Mouse (Mus musculus): ENCODE measurements around the gene Rrp15. TPM values are rescaled to one million over a fixed set of nuclear protein-coding genes. Genes with fewer than 3 reads are reported as not detected.
A peak's percentile ranks its signal among the peaks of the same experiment; 100 is the strongest.
"Not testable (repeated sequence)": the region's sequence is repeated elsewhere in the genome, so short reads cannot be mapped to it uniquely, and the experiment has no call there.

The Rrp15 gene
- total and polyA plus RNA-seq, 3 experiments = 130 to 142 TPM; not detected in 1

- Histone ChIP-seq H3K4me1 (ENCODE audit: control insufficient read depth in 1 of 2, insufficient read depth in 2 of 2, low read length in 2 of 2) (no peaks in the 10 kb centered on the region), H3K9ac (ENCODE audit: control insufficient read depth, low read depth, low read length, poor library complexity, severe bottlenecking) (no peak overlapping the region), H3K27me3 (ENCODE audit: control insufficient read depth in 1 of 2, insufficient read depth in 2 of 2, low read length in 2 of 2) (no peaks in the 10 kb centered on the region), H3K36me3 (ENCODE audit: control insufficient read depth in 1 of 2, insufficient read depth in 2 of 2, low read length in 2 of 2) (no peaks in the 10 kb centered on the region), H3K79me2 (ENCODE audit: control insufficient read depth, insufficient read depth, low read length, poor library complexity) (no peaks in the 10 kb centered on the region), H3K4me3 (ENCODE audit: control insufficient read depth in 1 of 2, insufficient read depth in 1 of 2, low read depth in 2 of 2, low read length in 2 of 2) (no peak overlapping the region), H3K27ac (ENCODE audit: control insufficient read depth, low read depth, low read length) (no peak overlapping the region), H3K9me3 (replicated peaks; ENCODE audit: insufficient read depth, low read length) (no peaks in the 10 kb centered on the region)
- TF ChIP-seq CTCF (IDR thresholded peaks at IDR 0.05 in 2 of 3, conservative IDR thresholded peaks at IDR 0.05 in 1 of 3; ENCODE audit: control insufficient read depth in 1 of 3, insufficient read depth in 1 of 3, low read depth in 2 of 3, low read length in 3 of 3, poor library complexity in 1 of 3, severe bottlenecking in 1 of 3) (peak; percentile 20 to 43 (median 35); a peak in 5 of 6 replicates), E2F4 (IDR thresholded peaks at IDR 0.05; ENCODE audit: borderline replicate concordance, low read depth, low read length) (no peak)
- no peak for DNase-seq (ENCODE audit: low read depth, low spot score)
Measured at GRCm38 (mm10) chr1:186770659-186771058, 21.5 kb upstream of the Rrp15 start.

- H3K36me3 ChIP-seq (ENCODE audit: control insufficient read depth in 1 of 2, insufficient read depth in 2 of 2, low read length in 2 of 2) = no peaks in the 10 kb centered on the region
- H3K27me3 ChIP-seq (ENCODE audit: control insufficient read depth in 1 of 2, insufficient read depth in 2 of 2, low read length in 2 of 2) = no peaks in the 10 kb centered on the region
- TF ChIP-seq MXI1 (IDR thresholded peaks at IDR 0.05; ENCODE audit: low read depth, low read length) (no peak), BHLHE40 (IDR thresholded peaks at IDR 0.05; ENCODE audit: borderline replicate concordance, low read depth, low read length) (no peak), CHD1 (IDR thresholded peaks at IDR 0.05; ENCODE audit: low read depth, low read length) (no peak), ZKSCAN1 (IDR thresholded peaks at IDR 0.05; ENCODE audit: low read depth, low read length) (no peak), POLR2AphosphoS2 (IDR thresholded peaks at IDR 0.05; ENCODE audit: low read length) (no peak), POLR2AphosphoS5 (IDR thresholded peaks at IDR 0.05; ENCODE audit: borderline replicate concordance, low read depth, low read length) (no peak), MYC (IDR thresholded peaks at IDR 0.05; ENCODE audit: low read depth, low read length) (no peak), EP300 (IDR thresholded peaks at IDR 0.05; ENCODE audit: low read depth in 1 of 2, low read length in 2 of 2) (no peak), POLR2A (IDR thresholded peaks at IDR 0.05; ENCODE audit: control insufficient read depth in 1 of 2, insufficient read depth in 1 of 2, low read depth in 1 of 2, low read length in 2 of 2, poor library complexity in 1 of 2) (no peak), JUND (IDR thresholded peaks at IDR 0.05; ENCODE audit: low read depth, low read length) (no peak), MAX (IDR thresholded peaks at IDR 0.05; ENCODE audit: low read length) (no peak), ZNF384 (IDR thresholded peaks at IDR 0.05; ENCODE audit: low read depth, low read length) (no peak), KAT2A (conservative IDR thresholded peaks at IDR 0.05; ENCODE audit: low read depth, low read length) (no peak), NELFE (IDR thresholded peaks at IDR 0.05; ENCODE audit: low read depth, low read length) (no peak), HCFC1 (IDR thresholded peaks at IDR 0.05; ENCODE audit: low read depth, low read length) (no peak), RCOR1 (IDR thresholded peaks at IDR 0.05; ENCODE audit: low read depth, low read length) (no peak), GATA1 (IDR thresholded peaks at IDR 0.05; ENCODE audit: low read depth, low read length) (no peak), ELF1 (IDR thresholded peaks at IDR 0.05; ENCODE audit: low read depth, low read length) (no peak), TCF12 (IDR thresholded peaks at IDR 0.05; ENCODE audit: low read depth, low read length) (no peak), ETS1 (IDR thresholded peaks at IDR 0.05; ENCODE audit: low read depth, low read length) (no peak)
- no peaks in the 10 kb centered on the region for H3K9me3 ChIP-seq (replicated peaks; ENCODE audit: insufficient read depth, low read length)
- H3K9ac ChIP-seq (ENCODE audit: control insufficient read depth, low read depth, low read length, poor library complexity, severe bottlenecking) = no peak overlapping the region
- H3K4me1 ChIP-seq (ENCODE audit: control insufficient read depth in 1 of 2, insufficient read depth in 2 of 2, low read length in 2 of 2) = no peaks in the 10 kb centered on the region
- no peak overlapping the region for H3K4me3 ChIP-seq (ENCODE audit: control insufficient read depth in 1 of 2, insufficient read depth in 1 of 2, low read depth in 2 of 2, low read length in 2 of 2)
- DNase-seq (ENCODE audit: low read depth, low spot score) = no peak
- H3K79me2 ChIP-seq (ENCODE audit: control insufficient read depth, insufficient read depth, low read length, poor library complexity) = no peaks in the 10 kb centered on the region
- H3K27ac ChIP-seq (ENCODE audit: control insufficient read depth, low read depth, low read length) = no peak overlapping the region
Measured at GRCm38 (mm10) chr1:186768392-186768791, 19.2 kb upstream of the Rrp15 start.

- not testable (repeated sequence) for H3K79me2 ChIP-seq (ENCODE audit: control insufficient read depth, insufficient read depth, low read length, poor library complexity); H3K9ac ChIP-seq (ENCODE audit: control insufficient read depth, low read depth, low read length, poor library complexity, severe bottlenecking); H3K27ac ChIP-seq (ENCODE audit: control insufficient read depth, low read depth, low read length); DNase-seq (ENCODE audit: low read depth, low spot score); H3K4me3 ChIP-seq (ENCODE audit: control insufficient read depth in 1 of 2, insufficient read depth in 1 of 2, low read depth in 2 of 2, low read length in 2 of 2); H3K27me3 ChIP-seq (ENCODE audit: control insufficient read depth in 1 of 2, insufficient read depth in 2 of 2, low read length in 2 of 2); H3K9me3 ChIP-seq (replicated peaks; ENCODE audit: insufficient read depth, low read length); H3K4me1 ChIP-seq (ENCODE audit: control insufficient read depth in 1 of 2, insufficient read depth in 2 of 2, low read length in 2 of 2); H3K36me3 ChIP-seq (ENCODE audit: control insufficient read depth in 1 of 2, insufficient read depth in 2 of 2, low read length in 2 of 2)
Measured at GRCm38 (mm10) chr1:186763451-186763850, 14.3 kb upstream of the Rrp15 start.
